Mouse (Mus musculus) kidney, embryonic 15.5 days (tissue): ENCODE data around the gene Plvap. TPM values are rescaled to one million over a fixed set of nuclear protein-coding genes. Genes with fewer than 3 reads are reported as not detected.
"Not testable (repeated sequence)": the region's sequence is repeated elsewhere in the genome, so short reads cannot be mapped to it uniquely, and the experiment has no call there.

Source experiments
- ATAC-seq: fragments of 200-750 bp; cut with Nextera tagmentation; replicated peaks from 2 replicates; pipeline ENCODE4 v1.8.0; 2017; ENCODE audit warnings: moderate TSS enrichment; ENCODE audit not compliant: low FRiP score
- H3K27ac ChIP-seq: fragments of 300-500 bp; sonication (generic); 2 replicates; pipeline ENCODE4 v1.5.1; 2015; ENCODE audit warnings: mild to moderate bottlenecking, inconsistent platforms
- H3K27me3 ChIP-seq: fragments of 300-500 bp; sonication (generic); 2 replicates; pipeline ENCODE4 v1.6.1; 2015; ENCODE audit warnings: inconsistent platforms
- H3K36me3 ChIP-seq: fragments of 300-500 bp; sonication (generic); 2 replicates; pipeline ENCODE4 v1.6.1; 2015; ENCODE audit warnings: inconsistent platforms
- H3K4me1 ChIP-seq: fragments of 300-500 bp; sonication (generic); 2 replicates; pipeline ENCODE4 v1.6.1; 2015; ENCODE audit warnings: inconsistent platforms
- H3K4me2 ChIP-seq: fragments of 300-500 bp; sonication (generic); 2 replicates; pipeline ENCODE4 v1.6.1; 2015; ENCODE audit warnings: moderate library complexity, mild to moderate bottlenecking, inconsistent platforms
- H3K4me3 ChIP-seq: fragments of 300-500 bp; sonication (generic); replicated peaks from 2 replicates; pipeline ENCODE4 v1.5.1; 2015; ENCODE audit warnings: mild to moderate bottlenecking, inconsistent platforms
- H3K9ac ChIP-seq: fragments of 300-500 bp; sonication (generic); 2 replicates; pipeline ENCODE4 v1.6.1; 2015; ENCODE audit warnings: mild to moderate bottlenecking, inconsistent platforms
- H3K9me3 ChIP-seq: fragments of 300-500 bp; sonication (generic); replicated peaks from 2 replicates; pipeline ENCODE4 v1.6.1; 2016; ENCODE audit warnings: inconsistent platforms
- WGBS: fragments of 180-500 bp; shearing (Covaris S2); methylation state at CpG from one replicate; pipeline ENCODE4 v1.1.7; 2015; ENCODE audit warnings: mixed read lengths; 5-methylcytosine and 5-hydroxymethylcytosine counted together
- polyA plus RNA-seq: library from polyadenylated mRNA; unstranded; fragments of >200 nt; fragmentation: Nextera tagmentation; extraction: Ambion mirVana; gene quantifications from 2 replicates; pipeline ENCODE4 v1.2.1, GENCODE M21; 2015

The Plvap gene
- polyA plus RNA-seq, 1 experiment from 2014 or later, result 143 TPM

GRCm38 (mm10) chr8:71519037-71519825, 7.7 kb upstream of the Plvap start:
- H3K27me3 ChIP-seq, result peaks cover 13% of the 10 kb centered on the region
- H3K9ac ChIP-seq, H3K4me2 ChIP-seq, H3K36me3 ChIP-seq, H3K9me3 ChIP-seq, H3K27ac ChIP-seq, H3K4me3 ChIP-seq, ATAC-seq: not testable (repeated sequence)
- WGBS, result 40% methylated on average over 9 of the region's 10 CpGs
- H3K4me1 ChIP-seq, result peaks cover 25% of the 10 kb centered on the region

- no peak overlapping the region for H3K27ac ChIP-seq
- ATAC-seq, result no peak
- WGBS, result 18% methylated on average over 6 of the region's 6 CpGs
These were observed 5.2 kb upstream of the Plvap start for GRCm38 (mm10) chr8:71516786-71517185.

GRCm38 (mm10) chr8:71515043-71515442, 3.5 kb upstream of the Plvap start:
- Histone ChIP-seq H3K4me3 (no peak overlapping the region), H3K9me3 (no peaks in the 10 kb centered on the region), H3K27me3 (peaks cover 5% of the 10 kb centered on the region), H3K9ac (no peak overlapping the region), H3K27ac (no peak overlapping the region), H3K4me2 (no peak overlapping the region), H3K4me1 (peaks cover 20% of the 10 kb centered on the region), H3K36me3 (no peaks in the 10 kb centered on the region)
- ATAC-seq, result no peak
- 79% methylated on average over 5 of the region's 5 CpGs for WGBS

More at GRCm38 (mm10) chr8:71516786-71517185, 5.2 kb upstream of the Plvap start:
- Histone ChIP-seq H3K9me3 (no peaks in the 10 kb centered on the region), H3K4me2 (no peak overlapping the region), H3K4me1 (peaks cover 24% of the 10 kb centered on the region), H3K9ac (no peak overlapping the region), H3K36me3 (no peaks in the 10 kb centered on the region), H3K4me3 (no peak overlapping the region), H3K27me3 (peaks cover 10% of the 10 kb centered on the region; the same call in 1 of the 2 replicates)

GRCm38 (mm10) chr8:71513018-71513754, 1.6 kb upstream of the Plvap start:
- H3K4me1 ChIP-seq, result peaks cover 19% of the 10 kb centered on the region
- H3K9ac ChIP-seq, result no peak overlapping the region
- WGBS, result 66% methylated on average over 15 of the region's 15 CpGs
- ATAC-seq, result no peak
- H3K9me3 ChIP-seq, result no peaks in the 10 kb centered on the region
- 0 out of 2 replicates have a peak overlapping the region, but pooled peaks have one; percentile 41 for H3K27ac ChIP-seq
- no peak overlapping the region for H3K4me2 ChIP-seq
- H3K4me3 ChIP-seq, result no peak overlapping the region
- H3K36me3 ChIP-seq, result no peaks in the 10 kb centered on the region
- H3K27me3 ChIP-seq, result peaks cover 22% of the 10 kb centered on the region

- H3K9me3 ChIP-seq, result no peaks in the 10 kb centered on the region
- no peak overlapping the region for H3K27ac ChIP-seq
- peak overlapping the region; percentile 24; the same call in 1 of the 2 replicates for H3K9ac ChIP-seq
- peaks cover 23% of the 10 kb centered on the region for H3K4me1 ChIP-seq
- H3K36me3 ChIP-seq, result no peaks in the 10 kb centered on the region
- no peak for ATAC-seq
- peak overlapping the region; percentile 29 for H3K4me3 ChIP-seq
- 78% methylated on average over 2 of the region's 2 CpGs for WGBS
- H3K4me2 ChIP-seq, result peak overlapping the region; percentile 46
- peaks cover 51% of the 10 kb centered on the region for H3K27me3 ChIP-seq
These were observed 2.2 kb downstream of the Plvap start for GRCm38 (mm10) chr8:71509316-71509715.

GRCm38 (mm10) chr8:71507589-71508104, 3.9 kb downstream of the Plvap start:
- Histone ChIP-seq H3K4me2 (peak overlapping the region; percentile 90), H3K4me1 (peaks cover 23% of the 10 kb centered on the region), H3K27ac (no peak overlapping the region), H3K4me3 (peak overlapping the region; percentile 51), H3K36me3 (no peaks in the 10 kb centered on the region), H3K9ac (peak overlapping the region; percentile 44), H3K27me3 (peaks cover 50% of the 10 kb centered on the region), H3K9me3 (no peaks in the 10 kb centered on the region)
- WGBS, result under 1% methylated on average over 61 of the region's 61 CpGs
- peak; percentile 70 for ATAC-seq

GRCm38 (mm10) chr8:71505979-71506378, 5.6 kb downstream of the Plvap start:
- ATAC-seq, result no peak
- H3K4me3 ChIP-seq, result no peak overlapping the region
- no peak overlapping the region for H3K9ac ChIP-seq
- WGBS, result 89% methylated on average over 4 of the region's 4 CpGs
- no peaks in the 10 kb centered on the region for H3K9me3 ChIP-seq
- H3K4me2 ChIP-seq, result no peak overlapping the region
- H3K27me3 ChIP-seq, result peaks cover 48% of the 10 kb centered on the region
- H3K36me3 ChIP-seq, result no peaks in the 10 kb centered on the region
- no peak overlapping the region for H3K27ac ChIP-seq
- H3K4me1 ChIP-seq, result peaks cover 17% of the 10 kb centered on the region

- 95% methylated on average over 4 of the region's 4 CpGs for WGBS
- no peak overlapping the region for H3K4me2 ChIP-seq
- ATAC-seq, result no peak
- H3K4me3 ChIP-seq, result no peak overlapping the region
- peaks cover 48% of the 10 kb centered on the region for H3K27me3 ChIP-seq
- no peaks in the 10 kb centered on the region for H3K9me3 ChIP-seq
- H3K27ac ChIP-seq, result no peak overlapping the region
- H3K4me1 ChIP-seq, result peaks cover 23% of the 10 kb centered on the region
- no peaks in the 10 kb centered on the region for H3K36me3 ChIP-seq
- H3K9ac ChIP-seq, result no peak overlapping the region
These were observed 6.2 kb downstream of the Plvap start for GRCm38 (mm10) chr8:71505326-71505725.

- 81% methylated on average over 4 of the region's 4 CpGs for WGBS
- Histone ChIP-seq H3K27ac (0 out of 2 replicates have a peak overlapping the region, but pooled peaks have one; percentile 37), H3K9ac (no peak overlapping the region), H3K36me3 (no peaks in the 10 kb centered on the region), H3K4me3 (no peak overlapping the region), H3K4me2 (no peak overlapping the region), H3K9me3 (no peaks in the 10 kb centered on the region), H3K4me1 (peaks cover 29% of the 10 kb centered on the region), H3K27me3 (peaks cover 39% of the 10 kb centered on the region)
- no peak for ATAC-seq
These were observed 7.2 kb downstream of the Plvap start for GRCm38 (mm10) chr8:71504349-71504748.

GRCm38 (mm10) chr8:71498816-71499690, 12.5 kb downstream of the Plvap start:
- Histone ChIP-seq H3K27me3 (no peaks in the 10 kb centered on the region), H3K9ac (no peak overlapping the region), H3K27ac (peak overlapping the region; percentile 90), H3K4me1 (peaks cover 59% of the 10 kb centered on the region), H3K4me2 (peak overlapping the region; percentile 9), H3K4me3 (no peak overlapping the region), H3K36me3 (peaks cover 6% of the 10 kb centered on the region), H3K9me3 (no peaks in the 10 kb centered on the region)
- ATAC-seq, result peak; percentile 24; the same call in 1 of the 2 replicates
- 21% methylated on average over 15 of the region's 16 CpGs for WGBS

GRCm38 (mm10) chr8:71497881-71498501, 13.6 kb downstream of the Plvap start:
- Histone ChIP-seq H3K27ac (peak overlapping the region; percentile 90), H3K4me3 (no peak overlapping the region), H3K4me1 (peaks cover 59% of the 10 kb centered on the region), H3K9me3 (no peaks in the 10 kb centered on the region), H3K36me3 (peaks cover 14% of the 10 kb centered on the region), H3K27me3 (no peaks in the 10 kb centered on the region), H3K4me2 (peak overlapping the region; percentile 9), H3K9ac (0 out of 2 replicates have a peak overlapping the region, but pooled peaks have one; percentile 4)
- 5% methylated on average over 15 of the region's 15 CpGs for WGBS
- ATAC-seq, result peak; percentile 33
